Mouse (Mus musculus) stomach, embryonic 15.5 days (tissue): ENCODE results near the gene Crebbp. TPM values are rescaled to one million over a fixed set of nuclear protein-coding genes. Genes with fewer than 3 reads are reported as not detected.

ENCODE experiments used
- ATAC-seq: fragments of 200-750 bp; cut with Nextera tagmentation; 2 replicates; pipeline ENCODE4 v1.8.0; 2017; ENCODE audit warnings: low read depth, moderate number of reproducible peaks, moderate TSS enrichment; ENCODE audit not compliant: insufficient read depth, low FRiP score
- H3K27ac ChIP-seq: fragments of 300-500 bp; sonication (generic); 2 replicates; pipeline ENCODE4 v1.5.1; 2015; ENCODE audit warnings: mild to moderate bottlenecking, inconsistent platforms
- H3K27me3 ChIP-seq: fragments of 300-500 bp; sonication (generic); replicated peaks from 2 replicates; pipeline ENCODE4 v1.6.1; 2015; ENCODE audit warnings: inconsistent platforms
- H3K36me3 ChIP-seq: fragments of 300-500 bp; sonication (generic); 2 replicates; pipeline ENCODE4 v1.6.1; 2015; ENCODE audit warnings: inconsistent platforms
- H3K4me1 ChIP-seq: fragments of 300-500 bp; sonication (generic); 2 replicates; pipeline ENCODE4 v1.6.1; 2015; ENCODE audit warnings: inconsistent platforms
- H3K4me2 ChIP-seq: fragments of 300-500 bp; sonication (generic); 2 replicates; pipeline ENCODE4 v1.6.1; 2015; ENCODE audit warnings: mild to moderate bottlenecking, inconsistent platforms
- H3K4me3 ChIP-seq: fragments of 300-500 bp; sonication (generic); replicated peaks from 2 replicates; pipeline ENCODE4 v1.5.1; 2015; ENCODE audit warnings: inconsistent platforms
- H3K9ac ChIP-seq: fragments of 300-500 bp; sonication (generic); 2 replicates; pipeline ENCODE4 v1.6.1; 2015; ENCODE audit warnings: inconsistent platforms
- H3K9me3 ChIP-seq: fragments of 300-500 bp; sonication (generic); 2 replicates; pipeline ENCODE4 v1.6.1; 2016; ENCODE audit warnings: inconsistent platforms
- WGBS: fragments of 180-500 bp; shearing (Covaris S2); methylation state at CpG from one replicate; pipeline ENCODE4 v1.1.7; 2015; 5-methylcytosine and 5-hydroxymethylcytosine counted together
- microRNA-seq: library from miRNA; unstranded; fragments of <30 nt; microRNA quantifications from one replicate; pipeline ENCODE4, GENCODE M21; 2016
- polyA plus RNA-seq: library from polyadenylated mRNA; unstranded; fragments of >200 nt; fragmentation: Nextera tagmentation; extraction: Ambion mirVana; gene quantifications from 2 replicates; pipeline ENCODE4 v1.2.1, GENCODE M21; 2015

Crebbp gene
- polyA plus RNA-seq, 1 experiment from 2014 or later = 30.8 TPM

DNA sequence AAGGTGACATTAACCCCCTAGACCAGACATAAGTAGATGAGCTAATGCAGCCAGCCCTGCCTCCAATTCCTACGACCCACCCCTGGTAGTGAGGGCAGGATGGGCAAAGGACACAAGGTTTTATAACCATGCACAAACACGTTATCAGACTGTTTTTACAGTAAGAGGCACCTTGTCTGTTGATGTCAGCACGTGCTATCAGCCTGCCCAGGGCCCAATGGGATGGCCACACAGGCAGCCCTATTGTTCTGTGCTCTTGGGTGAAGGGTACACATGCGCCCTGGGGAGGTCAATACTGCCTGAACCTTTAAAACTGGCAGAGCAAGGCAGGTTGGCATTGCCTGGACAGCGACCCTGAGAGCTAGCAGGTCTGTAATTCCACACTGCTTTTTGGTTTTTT is 177.0 kb downstream of the Crebbp start, which contains the start of gene Dnase1:
Gene Dnase1, plus strand, starts transcription at position 136 of the 400 bp plus-strand sequence.
- Histone ChIP-seq H3K4me2 (no peak within 1 kb of the TSS), H3K9me3 (no peaks in the 10 kb centered on the region), H3K4me1 (no peaks in the 10 kb centered on the region), H3K27ac (no peak within 1 kb of the TSS), H3K27me3 (no peaks in the 10 kb centered on the region), H3K36me3 (peaks cover 41% of the 10 kb centered on the region), H3K4me3 (no peak within 1 kb of the TSS), H3K9ac (no peak within 1 kb of the TSS)
- ATAC-seq = no peak
- 86% methylated on average over 5 of the region's 5 CpGs for WGBS

DNA sequence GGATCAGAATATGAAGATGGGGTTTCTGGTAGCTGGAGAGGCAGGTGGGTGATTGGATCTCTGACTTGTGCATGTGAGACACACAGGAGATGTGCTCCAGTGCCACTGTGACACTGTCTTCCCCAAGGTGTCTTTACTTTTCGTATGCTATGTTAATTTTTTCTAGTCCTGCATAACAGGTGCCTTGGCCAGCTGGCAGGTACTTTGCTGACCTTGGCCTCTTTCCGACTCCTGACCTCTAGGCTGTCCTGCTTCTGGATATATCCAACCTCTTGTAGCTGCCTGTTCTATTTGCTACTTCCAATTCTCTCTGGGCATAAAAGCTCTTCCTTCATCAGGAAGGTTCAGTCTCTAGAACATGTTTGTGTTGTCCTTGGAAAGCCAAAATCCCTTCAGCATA is 178.2 kb downstream of the Crebbp start:
- H3K4me2 ChIP-seq = no peak overlapping the region
- ATAC-seq = no peak
- no peaks in the 10 kb centered on the region for H3K4me1 ChIP-seq
- H3K9me3 ChIP-seq = no peaks in the 10 kb centered on the region
- WGBS = 90% methylated on average over 2 of the region's 2 CpGs
- peaks cover 29% of the 10 kb centered on the region for H3K36me3 ChIP-seq
- no peaks in the 10 kb centered on the region for H3K27me3 ChIP-seq
- no peak overlapping the region for H3K9ac ChIP-seq
- no peak overlapping the region for H3K27ac ChIP-seq
- no peak overlapping the region for H3K4me3 ChIP-seq

- Histone ChIP-seq H3K27ac (no peak overlapping the region), H3K9ac (no peak overlapping the region), H3K36me3 (peaks cover 19% of the 10 kb centered on the region), H3K27me3 (no peaks in the 10 kb centered on the region), H3K4me3 (no peak overlapping the region), H3K9me3 (no peaks in the 10 kb centered on the region), H3K4me1 (no peaks in the 10 kb centered on the region), H3K4me2 (no peak overlapping the region)
- 83% methylated on average over 3 of the region's 3 CpGs for WGBS
- no peak for ATAC-seq
These were observed 179.3 kb downstream of the Crebbp start for GRCm38 (mm10) chr16:4034476-4034875.

- H3K9ac ChIP-seq = no peak overlapping the region
- no peak overlapping the region for H3K4me3 ChIP-seq
- H3K27me3 ChIP-seq = no peaks in the 10 kb centered on the region
- no peak overlapping the region for H3K4me2 ChIP-seq
- 84% methylated on average over 5 of the region's 5 CpGs for WGBS
- ATAC-seq = no peak; the same call in 1 of the 2 replicates
- peaks cover 14% of the 10 kb centered on the region; the same call in 1 of the 2 replicates for H3K36me3 ChIP-seq
- H3K27ac ChIP-seq = no peak overlapping the region
- H3K4me1 ChIP-seq = no peaks in the 10 kb centered on the region
- H3K9me3 ChIP-seq = no peaks in the 10 kb centered on the region
These were observed 179.8 kb downstream of the Crebbp start for GRCm38 (mm10) chr16:4033971-4034370.

- H3K9me3 ChIP-seq = no peaks in the 10 kb centered on the region
- no peaks in the 10 kb centered on the region for H3K4me1 ChIP-seq
- H3K9ac ChIP-seq = no peak overlapping the region
- WGBS = 72% methylated on average over 6 of the region's 6 CpGs
- H3K27me3 ChIP-seq = no peaks in the 10 kb centered on the region
- peaks cover 2% of the 10 kb centered on the region; the same call in 1 of the 2 replicates for H3K36me3 ChIP-seq
- ATAC-seq = no peak
- no peak overlapping the region for H3K27ac ChIP-seq
- no peak overlapping the region for H3K4me3 ChIP-seq
- no peak overlapping the region for H3K4me2 ChIP-seq
These were observed 181.5 kb downstream of the Crebbp start for GRCm38 (mm10) chr16:4032341-4032748.

- Histone ChIP-seq H3K27me3 (no peaks in the 10 kb centered on the region), H3K4me2 (no peak overlapping the region), H3K9me3 (no peaks in the 10 kb centered on the region), H3K9ac (no peak overlapping the region), H3K36me3 (no peaks in the 10 kb centered on the region), H3K4me1 (no peaks in the 10 kb centered on the region), H3K27ac (no peak overlapping the region), H3K4me3 (no peak overlapping the region)
- ATAC-seq = no peak
- 46% methylated on average over 4 of the region's 6 CpGs for WGBS
These were observed 182.1 kb downstream of the Crebbp start for GRCm38 (mm10) chr16:4031441-4032274.

Small RNA genes within 50 kb of the gene (microRNA-seq; reads per million reads assigned to microRNA genes)
- gene Gm23413 = not detected

Other genes starting within 250 kb of the Crebbp start
- 0.91 and 0.98 TPM in 2 replicates for gene Nlrc3, start 237.4 kb downstream of the Crebbp start, polyA plus RNA-seq
- 10.8 and 15.1 TPM in 2 replicates for gene Slx4, start 210.2 kb downstream of the Crebbp start, polyA plus RNA-seq
- 3.9 and 4.6 TPM in 2 replicates for gene Dnase1, start 177.1 kb downstream of the Crebbp start, polyA plus RNA-seq
- 87.7 and 91.9 TPM in 2 replicates for gene Trap1, start 136.2 kb downstream of the Crebbp start, polyA plus RNA-seq
- gene Adcy9, start 206.5 kb upstream of the Crebbp start, polyA plus RNA-seq = 1.6 and 1.7 TPM in 2 replicates